Mouse (Mus musculus) neural tube, embryonic 11.5 days (tissue): ENCODE measurements around the gene Fhad1. TPM values are rescaled to one million over a fixed set of nuclear protein-coding genes. Genes with fewer than 3 reads are reported as not detected.

Experiments
- ATAC-seq: fragments of 200-750 bp; cut with Nextera tagmentation; 2 replicates; pipeline ENCODE4 v1.8.0; 2017; ENCODE audit warnings: moderate number of reproducible peaks, mild to moderate bottlenecking, moderate TSS enrichment, moderate library complexity; ENCODE audit not compliant: insufficient read depth, low FRiP score, low TSS enrichment
- DNase-seq: peaks from one replicate; pipeline ENCODE4 v3.0.0-alpha.2; 2015; ENCODE audit warnings: low spot score
- H3K27ac ChIP-seq: fragments of 300-500 bp; sonication (generic); 2 replicates; pipeline ENCODE4 v1.5.1; 2014; ENCODE audit warnings: low read depth, mild to moderate bottlenecking, low read length
- H3K27me3 ChIP-seq: fragments of 300-500 bp; sonication (generic); 2 replicates; pipeline ENCODE4 v1.6.1; 2014; ENCODE audit warnings: mild to moderate bottlenecking, low read length, mixed read lengths; ENCODE audit not compliant: control insufficient read depth, insufficient read depth
- H3K36me3 ChIP-seq: fragments of 300-500 bp; sonication (generic); 2 replicates; pipeline ENCODE4 v1.6.1; 2014; ENCODE audit warnings: mild to moderate bottlenecking, low read length, moderate library complexity, mixed read lengths; ENCODE audit not compliant: control insufficient read depth, insufficient read depth
- H3K4me1 ChIP-seq: fragments of 300-500 bp; sonication (generic); 2 replicates; pipeline ENCODE4 v1.6.1; 2014; ENCODE audit warnings: low read length, mixed read lengths; ENCODE audit not compliant: control insufficient read depth, insufficient read depth
- H3K4me2 ChIP-seq: fragments of 300-500 bp; sonication (generic); 2 replicates; pipeline ENCODE4 v1.6.1; 2014; ENCODE audit warnings: low read depth, mild to moderate bottlenecking, moderate library complexity
- H3K4me3 ChIP-seq: fragments of 300-500 bp; sonication (generic); 2 replicates; pipeline ENCODE4 v1.5.1; 2014; ENCODE audit warnings: low read depth, low read length
- H3K9ac ChIP-seq: fragments of 300-500 bp; sonication (generic); 2 replicates; pipeline ENCODE4 v1.6.1; 2014; ENCODE audit warnings: mild to moderate bottlenecking, low read length
- H3K9me3 ChIP-seq: fragments of 300-500 bp; sonication (generic); 2 replicates; pipeline ENCODE4 v1.6.1; 2016; ENCODE audit warnings: low read length; ENCODE audit not compliant: control insufficient read depth
- WGBS: fragments of 180-500 bp; shearing (Covaris S2); extraction: QIAGEN DNeasy Blood & Tissue Kit; methylation state at CpG from one replicate; pipeline ENCODE4 v1.1.7; 2014; 5-methylcytosine and 5-hydroxymethylcytosine counted together
- polyA plus RNA-seq: library from polyadenylated mRNA; unstranded; fragments of >200 nt; fragmentation: Nextera tagmentation; extraction: Ambion mirVana; gene quantifications from 2 replicates; pipeline ENCODE4 v1.2.1, GENCODE M21; 2014

Gene Fhad1
- polyA plus RNA-seq, 1 experiment from 2014 or later: 1.5 TPM

- no peak overlapping the region for H3K27ac ChIP-seq
- no peak overlapping the region for H3K4me3 ChIP-seq
- H3K4me2 ChIP-seq: no peak overlapping the region
- no peaks in the 10 kb centered on the region for H3K9me3 ChIP-seq
- DNase-seq (no peak), ATAC-seq (no peak)
- H3K4me1 ChIP-seq: no peaks in the 10 kb centered on the region
- H3K9ac ChIP-seq: no peak overlapping the region
- H3K36me3 ChIP-seq: no peaks in the 10 kb centered on the region
- no peaks in the 10 kb centered on the region for H3K27me3 ChIP-seq
- 90% methylated on average over 7 of the region's 7 CpGs for WGBS
Observed at GRCm38 (mm10) chr4:142046496-142046895, 31.6 kb upstream of the Fhad1 start.

GRCm38 (mm10) chr4:142045595-142046163 is 30.8 kb upstream of the Fhad1 start:
- 77% methylated on average over 14 of the region's 14 CpGs for WGBS
- Histone ChIP-seq H3K9ac (no peak overlapping the region), H3K9me3 (no peaks in the 10 kb centered on the region), H3K4me2 (no peak overlapping the region), H3K36me3 (no peaks in the 10 kb centered on the region), H3K4me1 (no peaks in the 10 kb centered on the region), H3K27me3 (no peaks in the 10 kb centered on the region), H3K4me3 (no peak overlapping the region), H3K27ac (no peak overlapping the region)
- DNase-seq (no peak), ATAC-seq (no peak)

GRCm38 (mm10) chr4:142044452-142044851 is 29.6 kb upstream of the Fhad1 start:
- no peak overlapping the region for H3K9ac ChIP-seq
- no peak for DNase-seq
- WGBS: 64% methylated on average over 12 of the region's 12 CpGs
- ATAC-seq: no peak
- H3K4me1 ChIP-seq: no peaks in the 10 kb centered on the region
- no peaks in the 10 kb centered on the region for H3K9me3 ChIP-seq
- H3K36me3 ChIP-seq: no peaks in the 10 kb centered on the region
- no peaks in the 10 kb centered on the region for H3K27me3 ChIP-seq
- no peak overlapping the region for H3K4me2 ChIP-seq
- H3K27ac ChIP-seq: no peak overlapping the region
- no peak overlapping the region for H3K4me3 ChIP-seq

- WGBS: 88% methylated on average over 9 of the region's 9 CpGs
- Histone ChIP-seq H3K4me1 (peaks cover 3% of the 10 kb centered on the region; the same call in 1 of the 2 replicates), H3K9me3 (no peaks in the 10 kb centered on the region), H3K27me3 (no peaks in the 10 kb centered on the region), H3K4me3 (no peak overlapping the region), H3K4me2 (no peak overlapping the region), H3K36me3 (no peaks in the 10 kb centered on the region), H3K9ac (no peak overlapping the region), H3K27ac (no peak overlapping the region)
- ATAC-seq (no peak), DNase-seq (no peak)
Observed at GRCm38 (mm10) chr4:142039662-142040353, 24.9 kb upstream of the Fhad1 start.

GRCm38 (mm10) chr4:142037897-142038296 is 23.0 kb upstream of the Fhad1 start:
- H3K4me3 ChIP-seq: no peak overlapping the region
- H3K9ac ChIP-seq: no peak overlapping the region
- no peaks in the 10 kb centered on the region for H3K9me3 ChIP-seq
- no peak for ATAC-seq
- H3K27ac ChIP-seq: no peak overlapping the region
- no peaks in the 10 kb centered on the region for H3K36me3 ChIP-seq
- H3K4me1 ChIP-seq: peaks cover 3% of the 10 kb centered on the region; the same call in 1 of the 2 replicates
- DNase-seq: no peak
- H3K4me2 ChIP-seq: no peak overlapping the region
- H3K27me3 ChIP-seq: no peaks in the 10 kb centered on the region
- 49% methylated on average over 4 of the region's 4 CpGs for WGBS

- DNase-seq (no peak), ATAC-seq (no peak)
- 88% methylated on average over 13 of the region's 13 CpGs for WGBS
- H3K4me3 ChIP-seq: no peak overlapping the region
- no peak overlapping the region for H3K4me2 ChIP-seq
- no peaks in the 10 kb centered on the region for H3K27me3 ChIP-seq
- H3K27ac ChIP-seq: no peak overlapping the region
- H3K36me3 ChIP-seq: no peaks in the 10 kb centered on the region
- no peaks in the 10 kb centered on the region for H3K9me3 ChIP-seq
- no peaks in the 10 kb centered on the region for H3K4me1 ChIP-seq
- H3K9ac ChIP-seq: no peak overlapping the region
Observed at GRCm38 (mm10) chr4:142028533-142028932, 13.7 kb upstream of the Fhad1 start.

- ATAC-seq: no peak
Observed at GRCm38 (mm10) chr4:142026965-142027364, 12.1 kb upstream of the Fhad1 start.

GRCm38 (mm10) chr4:142024536-142024935 is 9.7 kb upstream of the Fhad1 start:
- H3K9ac ChIP-seq: no peak overlapping the region
- H3K9me3 ChIP-seq: no peaks in the 10 kb centered on the region
- H3K27ac ChIP-seq: no peak overlapping the region
- 92% methylated on average over 2 of the region's 2 CpGs for WGBS
- no peak overlapping the region for H3K4me2 ChIP-seq
- H3K36me3 ChIP-seq: no peaks in the 10 kb centered on the region
- no peak overlapping the region for H3K4me3 ChIP-seq
- no peaks in the 10 kb centered on the region for H3K27me3 ChIP-seq
- ATAC-seq: no peak
- DNase-seq: no peak
- no peaks in the 10 kb centered on the region for H3K4me1 ChIP-seq

More at GRCm38 (mm10) chr4:142026965-142027364, 12.1 kb upstream of the Fhad1 start:
- Histone ChIP-seq H3K36me3 (no peaks in the 10 kb centered on the region), H3K4me1 (no peaks in the 10 kb centered on the region), H3K4me3 (no peak overlapping the region), H3K9me3 (no peaks in the 10 kb centered on the region), H3K4me2 (no peak overlapping the region), H3K27ac (no peak overlapping the region), H3K9ac (no peak overlapping the region), H3K27me3 (no peaks in the 10 kb centered on the region)
- no peak for DNase-seq
- 78% methylated on average over 2 of the region's 2 CpGs for whole genome bisulfite sequencing

- Histone ChIP-seq H3K27ac (no peak overlapping the region), H3K36me3 (no peaks in the 10 kb centered on the region), H3K4me1 (no peaks in the 10 kb centered on the region), H3K9ac (no peak overlapping the region), H3K27me3 (no peaks in the 10 kb centered on the region), H3K4me3 (no peak overlapping the region), H3K9me3 (no peaks in the 10 kb centered on the region), H3K4me2 (no peak overlapping the region)
- no peak for ATAC-seq
- WGBS: 82% methylated on average over 4 of the region's 4 CpGs
- no peak for DNase-seq
Observed at GRCm38 (mm10) chr4:142023166-142023565, 8.3 kb upstream of the Fhad1 start.
